Mouse (Mus musculus) liver, embryonic 14.5 days (tissue): ENCODE results near the gene Lrrc15. TPM values are rescaled to one million over a fixed set of nuclear protein-coding genes. Genes with fewer than 3 reads are reported as not detected.

Experiments
- ATAC-seq: fragments of 200-750 bp; cut with Nextera tagmentation; 2 replicates; pipeline ENCODE4 v1.8.0; 2017; ENCODE audit warnings: moderate number of reproducible peaks, mild to moderate bottlenecking, moderate library complexity; ENCODE audit not compliant: insufficient read depth
- DNase-seq, 3 experiments: peaks; one replicate each; pipeline ENCODE4 v3.0.0-alpha.2; 2012 to 2013; ENCODE audit warnings: low read depth in 3 of 3, low spot score in 3 of 3
- H3K27ac ChIP-seq: fragments of 300-500 bp; sonication (generic); 2 replicates; pipeline ENCODE4 v1.5.1; 2014; ENCODE audit warnings: moderate library complexity, mild to moderate bottlenecking, control low read depth, inconsistent platforms
- H3K27me3 ChIP-seq: fragments of 300-500 bp; sonication (generic); 2 replicates; pipeline ENCODE4 v1.6.1; 2014; ENCODE audit warnings: mild to moderate bottlenecking, low read length, moderate library complexity; ENCODE audit not compliant: control insufficient read depth, insufficient read depth
- H3K36me3 ChIP-seq: fragments of 300-500 bp; sonication (generic); replicated peaks from 2 replicates; pipeline ENCODE4 v1.6.1; 2014; ENCODE audit warnings: low read depth; ENCODE audit not compliant: control insufficient read depth, insufficient read depth
- H3K4me1 ChIP-seq, 2 experiments: fragments of 200-500 bp in 1 of 2; fragments of 300-500 bp in 1 of 2; sonication (generic) in 1 of 2; replicated peaks; 2 replicates each; pipeline ENCODE4 v1.6.1; 2012 to 2014; ENCODE audit warnings: antibody characterized with exemption in 1 of 2, inconsistent platforms in 1 of 2, low read length in 1 of 2; ENCODE audit not compliant: control insufficient read depth in 2 of 2, insufficient read depth in 2 of 2
- H3K4me2 ChIP-seq: fragments of 300-500 bp; sonication (generic); 2 replicates; pipeline ENCODE4 v1.6.1; 2014; ENCODE audit warnings: low read depth, mild to moderate bottlenecking, control low read depth, moderate library complexity
- H3K4me3 ChIP-seq, 2 experiments: fragments of 200-500 bp in 1 of 2; fragments of 300-500 bp in 1 of 2; sonication (generic) in 1 of 2; 2 replicates each; pipeline ENCODE4 v1.5.1; 2012 to 2014; ENCODE audit warnings: low read depth in 2 of 2, low read length in 2 of 2, mild to moderate bottlenecking in 2 of 2, control low read depth in 1 of 2, inconsistent platforms in 1 of 2, moderate library complexity in 1 of 2; ENCODE audit not compliant: insufficient read depth in 1 of 2
- H3K9ac ChIP-seq: fragments of 300-500 bp; sonication (generic); replicated peaks from 2 replicates; pipeline ENCODE4 v1.6.1; 2014; ENCODE audit warnings: mild to moderate bottlenecking, control low read depth, moderate library complexity
- H3K9me3 ChIP-seq: fragments of 300-500 bp; sonication (generic); 2 replicates; pipeline ENCODE4 v1.6.1; 2016; ENCODE audit warnings: low read length, mixed read lengths; ENCODE audit not compliant: control insufficient read depth
- CTCF ChIP-seq: IDR thresholded peaks from 2 replicates; pipeline ENCODE4 v1.5.1; 2016; ENCODE audit warnings: antibody characterized with exemption, low read depth, control low read depth
- EP300 ChIP-seq: IDR thresholded peaks from 2 replicates; pipeline ENCODE4 v1.6.1; 2016; ENCODE audit warnings: antibody characterized with exemption, low read depth
- WGBS: fragments of 180-500 bp; shearing (Covaris S2); extraction: QIAGEN DNeasy Blood & Tissue Kit; methylation state at CpG from one replicate; pipeline ENCODE4 v1.1.7; 2014; ENCODE audit not compliant: insufficient replicate concordance; 5-methylcytosine and 5-hydroxymethylcytosine counted together
- polyA plus RNA-seq, 2 experiments: library from polyadenylated mRNA; depleted of rRNA in 1 of 2; stranded (reverse) in 1 of 2; unstranded in 1 of 2; fragments of >200 nt; fragmentation: Nextera tagmentation in 1 of 2; extraction: Ambion mirVana in 1 of 2; gene quantifications; 2 replicates each; pipeline versions ENCODE4 v1.2.1 to v1.2.3; 2012 to 2014

Gene Lrrc15
- polyA plus RNA-seq, 2 experiments: 0.01 TPM

- Histone ChIP-seq H3K9ac (no peak within 1 kb of the TSS; the same call in 1 of the 2 replicates), H3K4me3 (peak within 1 kb of the TSS; percentile 26 to 50), H3K36me3 (no peaks in the 10 kb centered on the region), H3K27ac (no peak within 1 kb of the TSS), H3K4me1 (no peaks in the 10 kb centered on the region), H3K4me2 (peak within 1 kb of the TSS; percentile 49), H3K9me3 (no peaks in the 10 kb centered on the region), H3K27me3 (no peaks in the 10 kb centered on the region)
- WGBS: 40% methylated on average over 5 of the region's 5 CpGs
- peak in 2 of 3 experiments; percentile 15 to 17 for DNase-seq
- 0 out of 2 replicates have a peak, but pooled peaks have one; percentile 41 for ATAC-seq
- TF ChIP-seq CTCF (no peak), EP300 (no peak)
Observed at GRCm38 (mm10) chr16:30267359-30267758, 15.7 kb downstream of the Lrrc15 start, which contains the start of gene Cpn2. Cpn2 (minus strand) TSS chr16:30267499.

- H3K9ac ChIP-seq: no peak overlapping the region
- WGBS: 64% methylated on average over 5 of the region's 5 CpGs
- DNase-seq (no peak), ATAC-seq (no peak)
- TF ChIP-seq CTCF: no peak
- no peak for TF ChIP-seq EP300
- H3K27me3 ChIP-seq: no peaks in the 10 kb centered on the region
- no peak overlapping the region for H3K27ac ChIP-seq
- H3K4me1 ChIP-seq: no peaks in the 10 kb centered on the region
- H3K9me3 ChIP-seq: no peaks in the 10 kb centered on the region
- peak overlapping the region; percentile 6 to 26; a peak in 3 of 4 replicates for H3K4me3 ChIP-seq
- no peaks in the 10 kb centered on the region for H3K36me3 ChIP-seq
- H3K4me2 ChIP-seq: peak overlapping the region; percentile 49
Observed at GRCm38 (mm10) chr16:30266561-30266960, 16.5 kb downstream of the Lrrc15 start.

- no peak overlapping the region for H3K9ac ChIP-seq
- WGBS: 30% methylated on average over 4 of the region's 4 CpGs
- no peaks in the 10 kb centered on the region for H3K27me3 ChIP-seq
- H3K4me1 ChIP-seq: no peaks in the 10 kb centered on the region
- H3K36me3 ChIP-seq: no peaks in the 10 kb centered on the region
- DNase-seq (no peak), ATAC-seq (no peak)
- H3K27ac ChIP-seq: no peak overlapping the region
- peak overlapping the region; percentile 9; the same call in 1 of the 2 replicates for H3K4me2 ChIP-seq
- no peak overlapping the region for H3K4me3 ChIP-seq
- no peak for TF ChIP-seq CTCF
- no peak for TF ChIP-seq EP300
- no peaks in the 10 kb centered on the region for H3K9me3 ChIP-seq
Observed at GRCm38 (mm10) chr16:30265611-30266010, 17.4 kb downstream of the Lrrc15 start.

- H3K9me3 ChIP-seq: no peaks in the 10 kb centered on the region
- WGBS: 41% methylated on average over 4 of the region's 4 CpGs
- H3K27ac ChIP-seq: no peak overlapping the region
- H3K4me2 ChIP-seq: no peak overlapping the region
- no peaks in the 10 kb centered on the region for H3K36me3 ChIP-seq
- no peak overlapping the region for H3K4me3 ChIP-seq
- no peak overlapping the region for H3K9ac ChIP-seq
- H3K4me1 ChIP-seq: peaks cover 0 to 2% of the 10 kb centered on the region in 2 experiments; a peak in 1 of 4 replicates
- H3K27me3 ChIP-seq: no peaks in the 10 kb centered on the region
- TF ChIP-seq CTCF (no peak), EP300 (no peak)
- DNase-seq (no peak), ATAC-seq (no peak)
Observed at GRCm38 (mm10) chr16:30263156-30263555, 19.9 kb downstream of the Lrrc15 start.

- Histone ChIP-seq H3K36me3 (no peaks in the 10 kb centered on the region), H3K4me2 (no peak overlapping the region), H3K27me3 (no peaks in the 10 kb centered on the region), H3K4me3 (no peak overlapping the region), H3K9ac (no peak overlapping the region), H3K27ac (no peak overlapping the region), H3K9me3 (no peaks in the 10 kb centered on the region), H3K4me1 (peaks cover 0 to 2% of the 10 kb centered on the region in 2 experiments; a peak in 1 of 4 replicates)
- 0% methylated on average over 2 of the region's 2 CpGs for WGBS
- DNase-seq (peak; percentile 25 to 47 (median 42)), ATAC-seq (no peak)
- no peak for TF ChIP-seq EP300
- TF ChIP-seq CTCF: peak; percentile 89
Observed at GRCm38 (mm10) chr16:30262664-30263063, 20.4 kb downstream of the Lrrc15 start.
